Mouse (Mus musculus) limb, embryonic 14.5 days (tissue): ENCODE measurements at regions not wholly inside any gene's neighbourhood (a gene's known extent, or its start where the extent isn't known, plus 50 kb on each side); places are given as distances from the start of the nearest gene placed in this dataset.
A peak's percentile ranks its signal among the peaks of the same experiment; 100 is the strongest.

Experiments
- ATAC-seq: fragments of 200-750 bp; cut with Nextera tagmentation; 2 replicates; pipeline ENCODE4 v1.8.0; 2017; ENCODE audit warnings: low read depth, moderate number of reproducible peaks, moderate TSS enrichment; ENCODE audit not compliant: low FRiP score
- DNase-seq: peaks from one replicate; pipeline ENCODE4 v3.0.0-alpha.2; 2015; ENCODE audit warnings: low spot score
- H3K27ac ChIP-seq: fragments of 300-500 bp; sonication (generic); replicated peaks from 2 replicates; pipeline ENCODE4 v1.5.1; 2014; ENCODE audit warnings: low read depth, mild to moderate bottlenecking, low read length, moderate library complexity, mixed read lengths
- H3K27me3 ChIP-seq: fragments of 300-500 bp; sonication (generic); 2 replicates; pipeline ENCODE4 v1.6.1; 2014; ENCODE audit warnings: low read length, mixed read lengths; ENCODE audit not compliant: control insufficient read depth, insufficient read depth
- H3K36me3 ChIP-seq: fragments of 300-500 bp; sonication (generic); 2 replicates; pipeline ENCODE4 v1.6.1; 2014; ENCODE audit warnings: mild to moderate bottlenecking, low read length, moderate library complexity, mixed read lengths; ENCODE audit not compliant: control insufficient read depth, insufficient read depth
- H3K4me1 ChIP-seq: fragments of 300-500 bp; sonication (generic); 2 replicates; pipeline ENCODE4 v1.6.1; 2014; ENCODE audit warnings: antibody characterized with exemption, low read length, mixed read lengths; ENCODE audit not compliant: control insufficient read depth, insufficient read depth
- H3K4me2 ChIP-seq: fragments of 300-500 bp; sonication (generic); replicated peaks from 2 replicates; pipeline ENCODE4 v1.6.1; 2014; ENCODE audit warnings: low read depth, mild to moderate bottlenecking, low read length, moderate library complexity; ENCODE audit not compliant: severe bottlenecking
- H3K4me3 ChIP-seq: fragments of 300-500 bp; sonication (generic); replicated peaks from 2 replicates; pipeline ENCODE4 v1.5.1; 2014; ENCODE audit warnings: low read length
- H3K9ac ChIP-seq: fragments of 300-500 bp; sonication (generic); 2 replicates; pipeline ENCODE4 v1.6.1; 2014; ENCODE audit warnings: mild to moderate bottlenecking, low read depth, low read length, moderate library complexity; ENCODE audit not compliant: severe bottlenecking
- H3K9me3 ChIP-seq: fragments of 300-500 bp; sonication (generic); 2 replicates; pipeline ENCODE4 v1.6.1; 2016; ENCODE audit warnings: low read length; ENCODE audit not compliant: control insufficient read depth
- POLR2A ChIP-seq: fragments of 200-500 bp; IDR thresholded peaks from 2 replicates; pipeline ENCODE4 v1.8.0; 2012; ENCODE audit warnings: inconsistent platforms, mild to moderate bottlenecking, moderate library complexity, borderline replicate concordance; ENCODE audit not compliant: insufficient read depth, insufficient read length; ENCODE audit errors: extremely low read depth
- WGBS: fragments of 180-500 bp; shearing (Covaris S2); extraction: QIAGEN DNeasy Blood & Tissue Kit; methylation state at CpG from one replicate; pipeline ENCODE4 v1.1.7; 2014; 5-methylcytosine and 5-hydroxymethylcytosine counted together

GRCm38 (mm10) chr9:35354652-35355130 lies 66.2 kb upstream of the Cdon start:
- Histone ChIP-seq H3K9ac (no peak overlapping the region), H3K27me3 (no peaks in the 10 kb centered on the region), H3K4me3 (no peak overlapping the region), H3K36me3 (no peaks in the 10 kb centered on the region), H3K27ac (peak overlapping the region; percentile 67), H3K4me1 (peaks cover 14% of the 10 kb centered on the region), H3K4me2 (0 out of 2 replicates have a peak overlapping the region, but pooled peaks have one; percentile 4), H3K9me3 (no peaks in the 10 kb centered on the region)
- ATAC-seq: peak; percentile 90
- DNase-seq: peak; percentile 92
- WGBS: 31% methylated on average over 7 of the region's 7 CpGs
- TF ChIP-seq POLR2A: no peak

- ATAC-seq (no peak), DNase-seq (no peak)
- 34% methylated on average over 6 of the region's 6 CpGs for WGBS
- Histone ChIP-seq H3K9me3 (no peaks in the 10 kb centered on the region), H3K27ac (peak overlapping the region; percentile 91), H3K4me2 (no peak overlapping the region), H3K36me3 (no peaks in the 10 kb centered on the region), H3K9ac (no peak overlapping the region), H3K27me3 (no peaks in the 10 kb centered on the region), H3K4me1 (peaks cover 56% of the 10 kb centered on the region), H3K4me3 (no peak overlapping the region)
- no peak for TF ChIP-seq POLR2A
Observed at GRCm38 (mm10) chr9:35359699-35360098, 61.2 kb upstream of the Cdon start.

GRCm38 (mm10) chr9:35360139-35361100 lies 60.5 kb upstream of the Cdon start:
- DNase-seq: no peak
- H3K9ac ChIP-seq: 0 out of 2 replicates have a peak overlapping the region, but pooled peaks have one; percentile 18
- no peak for ATAC-seq

GRCm38 (mm10) chr9:35361432-35361831 lies 59.5 kb upstream of the Cdon start:
- 20% methylated on average over 4 of the region's 4 CpGs for WGBS
- no peaks in the 10 kb centered on the region for H3K27me3 ChIP-seq
- H3K4me3 ChIP-seq: no peak overlapping the region
- no peaks in the 10 kb centered on the region for H3K36me3 ChIP-seq
- TF ChIP-seq POLR2A: no peak
- peak; percentile 34 for DNase-seq
- no peaks in the 10 kb centered on the region for H3K9me3 ChIP-seq
- H3K4me1 ChIP-seq: peaks cover 51% of the 10 kb centered on the region
- no peak overlapping the region for H3K9ac ChIP-seq
- H3K4me2 ChIP-seq: no peak overlapping the region
- peak overlapping the region; percentile 91 for H3K27ac ChIP-seq
- ATAC-seq: 0 out of 2 replicates have a peak, but pooled peaks have one; percentile 29

More at GRCm38 (mm10) chr9:35360139-35361100, 60.5 kb upstream of the Cdon start:
- H3K9me3 ChIP-seq: no peaks in the 10 kb centered on the region
- H3K4me1 ChIP-seq: peaks cover 51% of the 10 kb centered on the region
- H3K4me2 ChIP-seq: peak overlapping the region; percentile 13; the same call in 1 of the 2 replicates
- TF ChIP-seq POLR2A: no peak
- H3K36me3 ChIP-seq: no peaks in the 10 kb centered on the region
- H3K4me3 ChIP-seq: no peak overlapping the region
- WGBS: 13% methylated on average over 6 of the region's 6 CpGs
- no peaks in the 10 kb centered on the region for H3K27me3 ChIP-seq
- peak overlapping the region; percentile 91 for H3K27ac ChIP-seq

- no peaks in the 10 kb centered on the region for H3K27me3 ChIP-seq
- no peak overlapping the region for H3K4me2 ChIP-seq
- DNase-seq (no peak), ATAC-seq (no peak)
- H3K9ac ChIP-seq: no peak overlapping the region
- 38% methylated on average over 7 of the region's 7 CpGs for WGBS
- no peak for TF ChIP-seq POLR2A
- no peak overlapping the region for H3K4me3 ChIP-seq
- H3K36me3 ChIP-seq: no peaks in the 10 kb centered on the region
- peak overlapping the region; percentile 91 for H3K27ac ChIP-seq
- no peaks in the 10 kb centered on the region for H3K9me3 ChIP-seq
- peaks cover 51% of the 10 kb centered on the region for H3K4me1 ChIP-seq
Observed at GRCm38 (mm10) chr9:35362276-35362675, 58.7 kb upstream of the Cdon start.
